Mouse (Mus musculus) E14TG2a.4 (cell line): ENCODE results near the gene Ovol2.

ENCODE experiments used
- CTCF ChIP-seq: conservative IDR thresholded peaks from 2 replicates; pipeline ENCODE4 v1.5.1; 2014; ENCODE audit warnings: low read length
- NANOG ChIP-seq: IDR thresholded peaks from 2 replicates; pipeline ENCODE4 v1.6.1; 2014; ENCODE audit warnings: borderline replicate concordance, low read length, mixed read lengths
- POU5F1 ChIP-seq: IDR thresholded peaks from 2 replicates; pipeline ENCODE4 v1.6.1; 2014; ENCODE audit warnings: low read length, borderline replicate concordance

DNA sequence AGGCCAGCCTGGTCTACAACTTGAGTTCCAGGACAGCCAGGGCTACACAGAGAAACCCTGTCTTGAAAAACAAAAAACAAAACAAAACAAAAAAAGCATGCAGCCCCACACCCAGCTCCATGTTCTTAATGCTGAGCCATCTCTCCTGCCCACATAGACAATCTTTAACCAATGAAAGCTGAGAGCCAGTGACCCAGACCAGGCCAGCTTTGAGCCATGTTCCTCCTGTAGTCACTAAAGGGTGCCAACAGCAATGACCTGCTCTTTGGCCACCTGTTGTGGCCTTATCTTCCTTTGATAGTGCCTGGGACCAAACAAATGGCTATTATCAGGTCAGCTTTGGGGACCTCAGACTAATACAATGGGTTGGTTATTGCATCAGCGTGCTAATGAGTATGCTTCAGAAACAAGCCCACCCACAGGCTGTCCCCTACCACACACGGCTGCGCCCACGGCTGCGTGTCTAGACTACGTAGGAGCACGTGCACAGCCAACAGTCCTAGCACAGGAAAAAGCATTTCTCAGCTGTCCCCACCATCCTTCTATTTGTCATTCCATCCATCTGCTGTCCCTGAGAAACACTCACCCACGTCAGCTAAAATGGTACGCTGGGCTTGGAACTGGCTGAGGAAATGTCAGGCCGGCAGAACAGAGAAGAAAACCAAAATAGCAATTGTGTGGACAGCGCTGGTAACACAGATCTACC is 40.2 kb downstream of the Ovol2 start:
- TF ChIP-seq CTCF = no peak
- no peak for TF ChIP-seq POU5F1
- no peak for TF ChIP-seq NANOG
